Mouse (Mus musculus) myocyte (in vitro differentiated cells): ENCODE results near the gene Rbm39. TPM values are rescaled to one million over a fixed set of nuclear protein-coding genes. Genes with fewer than 3 reads are reported as not detected.
"Not testable (repeated sequence)": the region's sequence is repeated elsewhere in the genome, so short reads cannot be mapped to it uniquely, and the experiment has no call there.

Experiments
- H3K27me3 ChIP-seq: one replicate; pipeline ENCODE4 v1.6.1; 2011; ENCODE audit not compliant: control insufficient read depth, insufficient read depth, insufficient read length
- H3K36me3 ChIP-seq: one replicate; pipeline ENCODE4 v1.6.1; 2011; ENCODE audit not compliant: control insufficient read depth, insufficient read depth
- H3K4me2 ChIP-seq: one replicate; pipeline ENCODE4 v1.6.1; 2011; ENCODE audit warnings: low read depth, control low read depth
- H3K4me3 ChIP-seq: one replicate; pipeline ENCODE4 v1.5.1; 2011; ENCODE audit warnings: mild to moderate bottlenecking, control low read depth, moderate library complexity
- H3K79me2 ChIP-seq: one replicate; pipeline ENCODE4 v1.6.1; 2011; ENCODE audit not compliant: control insufficient read depth, insufficient read depth
- H3ac ChIP-seq: one replicate; pipeline ENCODE4 v1.6.1; 2011; ENCODE audit not compliant: control insufficient read depth, insufficient read length
- CEBPB ChIP-seq: IDR thresholded peaks from 2 replicates; pipeline ENCODE4 v1.6.1; 2011; ENCODE audit warnings: mild to moderate bottlenecking, moderate library complexity; ENCODE audit not compliant: poor library complexity, insufficient read depth, severe bottlenecking
- E2F4 ChIP-seq: IDR thresholded peaks from one replicate; pipeline ENCODE4 v1.6.1; 2011; ENCODE audit warnings: mild to moderate bottlenecking, control low read depth, moderate library complexity; ENCODE audit not compliant: insufficient read depth
- MAX ChIP-seq: IDR thresholded peaks from one replicate; pipeline ENCODE4 v1.6.1; 2011; ENCODE audit warnings: low read depth, mild to moderate bottlenecking, control low read depth
- MYOD1 ChIP-seq, 3 experiments: IDR thresholded peaks; one replicate each; pipeline ENCODE4 v1.6.1; 2011; ENCODE audit warnings: control low read depth in 2 of 3, low read depth in 2 of 3, mild to moderate bottlenecking in 2 of 3, moderate library complexity in 1 of 3; ENCODE audit not compliant: insufficient read length in 2 of 3, control insufficient read depth in 1 of 3
- MYOG ChIP-seq, 3 experiments: IDR thresholded peaks; one replicate each; pipeline ENCODE4 v1.6.1; 2011; ENCODE audit warnings: control low read depth in 2 of 3, low read depth in 2 of 3, mild to moderate bottlenecking in 2 of 3; ENCODE audit not compliant: insufficient read length in 2 of 3, control insufficient read depth in 1 of 3, insufficient read depth in 1 of 3
- POLR2A ChIP-seq: IDR thresholded peaks from one replicate; pipeline ENCODE4 v1.6.1; 2011; ENCODE audit warnings: low read depth, mild to moderate bottlenecking, control low read depth, moderate library complexity; ENCODE audit not compliant: insufficient read length
- POLR2AphosphoS2 ChIP-seq: IDR thresholded peaks from one replicate; pipeline ENCODE4 v1.6.1; 2011; ENCODE audit warnings: low read depth, control low read depth; ENCODE audit not compliant: insufficient read length
- REST ChIP-seq: IDR thresholded peaks from one replicate; pipeline ENCODE4 v1.6.1; 2011; ENCODE audit warnings: mild to moderate bottlenecking, control low read depth, moderate library complexity; ENCODE audit not compliant: insufficient read depth, insufficient read length
- SRF ChIP-seq: IDR thresholded peaks from one replicate; pipeline ENCODE4 v1.6.1; 2011; ENCODE audit warnings: low read depth; ENCODE audit not compliant: control insufficient read depth, insufficient read length
- TCF12 ChIP-seq: IDR thresholded peaks from one replicate; pipeline ENCODE4 v1.6.1; 2011; ENCODE audit warnings: mild to moderate bottlenecking, control low read depth; ENCODE audit not compliant: poor library complexity, insufficient read depth, severe bottlenecking
- TCF3 ChIP-seq: IDR thresholded peaks from one replicate; pipeline ENCODE4 v1.6.1; 2011; ENCODE audit warnings: low read depth, control low read depth; ENCODE audit not compliant: insufficient read length
- USF1 ChIP-seq: IDR thresholded peaks from one replicate; pipeline ENCODE4 v1.6.1; 2011; ENCODE audit warnings: low read depth, mild to moderate bottlenecking, control low read depth, moderate library complexity
- polyA plus RNA-seq: library from polyadenylated mRNA; unstranded; fragments of >200 nt; fragmentation: generic; extraction: Trizol; gene quantifications from one replicate; pipeline ENCODE4 v1.2.1, GENCODE M21; 2012; ENCODE audit warnings: missing spikeins

Rbm39 gene
- polyA plus RNA-seq, 1 experiment, result 53.7 TPM

DNA sequence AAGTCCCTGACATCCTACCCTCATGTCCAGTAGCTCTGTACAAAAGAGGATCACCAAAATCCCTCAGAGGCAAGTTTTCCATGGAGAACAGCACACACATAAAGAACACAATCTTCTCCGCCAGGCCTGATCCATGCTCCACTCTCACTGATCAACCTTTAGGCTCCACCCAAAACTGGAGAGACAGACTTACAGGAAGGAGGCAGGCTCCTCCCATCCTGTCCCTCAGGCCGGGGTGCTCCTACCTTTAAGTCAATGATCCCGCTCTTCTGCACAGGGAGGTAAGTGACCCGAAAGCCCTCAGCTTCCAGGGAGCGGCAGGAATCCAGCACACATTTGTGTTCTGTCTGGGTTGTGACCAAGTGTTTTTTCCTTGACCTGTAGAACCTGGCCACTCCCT lies 45.9 kb downstream of the Rbm39 start:
- Histone ChIP-seq H3K4me3 (no peak overlapping the region), H3K27me3 (no peaks in the 10 kb centered on the region), H3K79me2 (no peaks in the 10 kb centered on the region), H3K36me3 (peaks cover 15% of the 10 kb centered on the region), H3K4me2 (no peak overlapping the region), H3ac (no peak overlapping the region)
- TF ChIP-seq MAX (no peak), POLR2AphosphoS2 (no peak), TCF3 (no peak), MYOD1 (IDR thresholded peaks at IDR 0.05; ENCODE audit: control insufficient read depth in 1 of 3, insufficient read length in 2 of 3, low read depth in 2 of 3) (no peak), E2F4 (no peak), REST (no peak), MYOG (IDR thresholded peaks at IDR 0.05; ENCODE audit: control insufficient read depth in 1 of 3, insufficient read depth in 1 of 3, insufficient read length in 2 of 3, low read depth in 2 of 3) (no peak), SRF (no peak), USF1 (no peak), POLR2A (no peak)

DNA sequence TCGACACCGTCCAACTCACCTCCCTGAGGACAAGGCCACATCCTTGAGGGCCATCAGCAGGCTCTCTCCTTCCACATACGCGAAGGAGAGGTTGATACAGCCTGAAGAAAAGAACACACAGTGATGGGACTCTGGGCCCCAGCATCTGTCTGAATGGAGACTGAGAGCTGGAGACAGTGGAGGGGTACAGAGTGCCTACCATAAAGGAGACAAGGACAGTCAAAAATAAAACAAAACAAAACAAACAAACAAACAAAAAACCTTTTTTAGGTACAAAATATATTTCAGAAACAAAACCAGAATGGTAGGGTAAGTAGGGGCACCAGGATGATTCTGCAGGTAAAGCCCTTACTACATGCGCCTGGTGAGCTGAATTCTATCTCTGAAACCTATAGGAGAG lies 53.0 kb downstream of the Rbm39 start, which contains the start of gene Gm28036:
Gene Gm28036, minus strand, starts transcription at position 101 of the 400 bp plus-strand sequence.
- Histone ChIP-seq H3K79me2 (no peaks in the 10 kb centered on the region), H3ac (no peak within 1 kb of the TSS), H3K4me2 (no peak within 1 kb of the TSS), H3K36me3 (peaks cover 25% of the 10 kb centered on the region), H3K27me3 (no peaks in the 10 kb centered on the region), H3K4me3 (no peak within 1 kb of the TSS)
- no peak for TF ChIP-seq REST
- no peak for TF ChIP-seq TCF12
- no peak for TF ChIP-seq SRF
- TF ChIP-seq MYOD1 (IDR thresholded peaks at IDR 0.05; ENCODE audit: control insufficient read depth in 1 of 3, insufficient read length in 2 of 3, low read depth in 2 of 3), result no peak
- no peak for TF ChIP-seq E2F4
- TF ChIP-seq POLR2AphosphoS2, result no peak
- TF ChIP-seq MYOG (IDR thresholded peaks at IDR 0.05; ENCODE audit: control insufficient read depth in 1 of 3, insufficient read depth in 1 of 3, insufficient read length in 2 of 3, low read depth in 2 of 3), result no peak
- TF ChIP-seq CEBPB, result no peak
- TF ChIP-seq POLR2A, result no peak
- TF ChIP-seq USF1, result no peak
- TF ChIP-seq MAX, result no peak
- TF ChIP-seq TCF3, result no peak

DNA sequence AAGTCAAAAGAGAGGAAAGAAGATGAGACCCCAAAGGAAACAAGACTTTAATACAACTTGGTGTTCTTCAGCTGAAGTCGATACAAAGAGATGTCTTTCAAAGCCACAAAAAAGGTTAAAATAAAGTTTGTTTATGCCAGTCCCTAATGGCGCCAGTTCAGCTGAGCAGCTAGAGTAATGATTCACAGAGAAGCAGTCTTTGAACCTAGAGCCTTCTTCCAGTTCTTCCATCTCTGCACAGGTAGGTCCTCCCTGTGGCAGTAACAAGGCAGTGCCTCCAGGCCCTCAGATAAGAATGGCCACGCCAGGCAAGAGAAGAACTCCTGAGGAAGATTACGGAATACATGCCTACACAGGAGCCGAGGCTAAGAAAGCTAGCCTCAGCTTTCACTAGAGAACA lies 56.3 kb downstream of the Rbm39 start:
- H3K4me2 ChIP-seq, result no peak overlapping the region
- peaks cover 15% of the 10 kb centered on the region for H3K36me3 ChIP-seq
- no peaks in the 10 kb centered on the region for H3K27me3 ChIP-seq
- H3ac ChIP-seq, result no peak overlapping the region
- H3K79me2 ChIP-seq, result no peaks in the 10 kb centered on the region
- no peak overlapping the region for H3K4me3 ChIP-seq
- TF ChIP-seq TCF12, result no peak
- no peak for TF ChIP-seq POLR2A
- TF ChIP-seq MYOD1 (IDR thresholded peaks at IDR 0.05; ENCODE audit: control insufficient read depth in 1 of 3, insufficient read length in 2 of 3, low read depth in 2 of 3), result no peak
- TF ChIP-seq MAX, result no peak
- TF ChIP-seq MYOG (IDR thresholded peaks at IDR 0.05; ENCODE audit: control insufficient read depth in 1 of 3, insufficient read depth in 1 of 3, insufficient read length in 2 of 3, low read depth in 2 of 3), result no peak
- no peak for TF ChIP-seq USF1
- no peak for TF ChIP-seq POLR2AphosphoS2
- no peak for TF ChIP-seq SRF
- no peak for TF ChIP-seq TCF3
- no peak for TF ChIP-seq REST
- TF ChIP-seq CEBPB, result no peak
- no peak for TF ChIP-seq E2F4

DNA sequence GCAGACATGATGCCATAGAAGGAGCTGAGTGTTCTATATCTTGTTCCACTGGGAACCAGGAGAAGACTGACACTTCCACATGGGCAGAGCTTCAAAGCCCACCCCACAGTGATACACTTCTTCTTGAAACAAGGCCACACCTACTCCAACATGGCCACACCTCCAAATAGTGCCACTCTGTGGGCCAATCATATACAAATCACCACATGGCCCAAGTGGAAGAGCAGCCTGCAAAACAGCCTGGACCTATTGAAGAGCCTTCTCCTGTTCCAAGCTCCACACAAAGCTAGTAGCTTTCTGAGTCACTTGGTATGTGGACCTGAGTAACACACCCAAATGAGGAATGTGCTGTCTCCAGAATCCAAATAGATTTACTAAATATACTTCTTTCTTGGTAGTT lies 60.5 kb downstream of the Rbm39 start:
- no peak overlapping the region for H3ac ChIP-seq
- H3K36me3 ChIP-seq, result peaks cover 11% of the 10 kb centered on the region
- H3K79me2 ChIP-seq, result no peaks in the 10 kb centered on the region
- H3K4me2 ChIP-seq, result no peak overlapping the region
- no peaks in the 10 kb centered on the region for H3K27me3 ChIP-seq
- H3K4me3 ChIP-seq, result no peak overlapping the region
- TF ChIP-seq POLR2A (no peak), TCF3 (no peak), REST (no peak), CEBPB (no peak), MAX (no peak), MYOG (IDR thresholded peaks at IDR 0.05; ENCODE audit: control insufficient read depth in 1 of 3, insufficient read depth in 1 of 3, insufficient read length in 2 of 3, low read depth in 2 of 3) (no peak), E2F4 (no peak), USF1 (no peak), TCF12 (no peak)

DNA sequence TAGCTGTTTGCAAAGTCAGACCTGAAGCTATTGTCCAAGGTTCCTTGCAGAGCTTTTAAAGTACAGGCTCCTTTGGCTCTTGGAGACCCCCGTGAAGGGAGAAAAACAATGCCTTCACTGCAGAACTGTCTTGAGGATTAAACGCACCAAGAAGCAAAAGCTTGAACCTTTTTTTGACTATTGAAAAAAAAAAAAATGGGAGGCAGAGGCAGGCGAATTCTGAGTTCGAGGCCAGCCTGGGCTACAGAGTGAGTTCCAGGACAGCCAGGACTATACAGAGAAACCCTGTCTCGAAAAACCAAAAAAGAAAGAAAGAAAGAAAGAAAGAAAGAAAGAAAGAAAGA lies 68.0 kb downstream of the Rbm39 start:
- not testable (repeated sequence) for H3K36me3 ChIP-seq, H3K27me3 ChIP-seq
- Histone ChIP-seq H3K4me2 (peak overlapping the region; percentile 76), H3ac (peak overlapping the region; percentile 42), H3K4me3 (peak overlapping the region; percentile 92), H3K79me2 (peaks cover 45% of the 10 kb centered on the region)
